Comparison of ENCODE assay signal across 14 mouse cellular contexts in genomic region chr14:122736806-122737205, GRCm38 (mm10).
DNase-seq lines count a peak whose midpoint lies in the region.
"Had no signal": no experiment of that assay in that cellular context is flagged by ENCODE, and none has a peak within 500 bp of the region (broad histone marks: within the 10 kb centered on the region; RNA-seq: fewer than 3 reads in every experiment).

No protein-coding gene starts in this region.

- intact Hi-C loops in left cerebral cortex, postnatal 4 days (cut with DNase I) = no loop called here
- intact Hi-C loops in left cerebral cortex, postnatal 25 days (cut with DNase I) = no loop called here

- DNase-seq in cerebellum, postnatal 10 days = peak; percentile 47 to 61
- no peak for DNase-seq in cerebellum, postnatal 36 days
- peak; percentile 31 for DNase-seq in left cerebral cortex, postnatal 4 days
- no peak for DNase-seq in left cerebral cortex, postnatal 25 days (ENCODE audit: low spot score in 2 of 2)
- DNase-seq in retina, postnatal 1 day = peak; percentile 17
- no peak for DNase-seq in retina, embryonic 14.5 days (ENCODE audit: low spot score)
- no peak for DNase-seq in spleen, adult 18-20 months
- DNase-seq: adrenal gland, postnatal 25 days; cerebellum, adult 11-12 months; gastrocnemius, adult 2 months; heart, postnatal 14 days; kidney, adult 2 months; right cerebral cortex, postnatal 14 days; thymus, postnatal 14 days had no signal

Comparison
In these comparisons a context has a peak if more than half of its experiments do, and no peak if none do; other contexts are left out.
1. DNase-seq: peak in cerebellum, postnatal 10 days (2 of 2), left cerebral cortex, postnatal 4 days (single experiment) and retina, postnatal 1 day (single experiment); none in cerebellum, postnatal 36 days (0 of 2), left cerebral cortex, postnatal 25 days (0 of 2), retina, embryonic 14.5 days (single experiment) and spleen, adult 18-20 months (0 of 2).